Comparison of ENCODE assay signal across 9 mouse cellular contexts in the genomic region with DNA sequence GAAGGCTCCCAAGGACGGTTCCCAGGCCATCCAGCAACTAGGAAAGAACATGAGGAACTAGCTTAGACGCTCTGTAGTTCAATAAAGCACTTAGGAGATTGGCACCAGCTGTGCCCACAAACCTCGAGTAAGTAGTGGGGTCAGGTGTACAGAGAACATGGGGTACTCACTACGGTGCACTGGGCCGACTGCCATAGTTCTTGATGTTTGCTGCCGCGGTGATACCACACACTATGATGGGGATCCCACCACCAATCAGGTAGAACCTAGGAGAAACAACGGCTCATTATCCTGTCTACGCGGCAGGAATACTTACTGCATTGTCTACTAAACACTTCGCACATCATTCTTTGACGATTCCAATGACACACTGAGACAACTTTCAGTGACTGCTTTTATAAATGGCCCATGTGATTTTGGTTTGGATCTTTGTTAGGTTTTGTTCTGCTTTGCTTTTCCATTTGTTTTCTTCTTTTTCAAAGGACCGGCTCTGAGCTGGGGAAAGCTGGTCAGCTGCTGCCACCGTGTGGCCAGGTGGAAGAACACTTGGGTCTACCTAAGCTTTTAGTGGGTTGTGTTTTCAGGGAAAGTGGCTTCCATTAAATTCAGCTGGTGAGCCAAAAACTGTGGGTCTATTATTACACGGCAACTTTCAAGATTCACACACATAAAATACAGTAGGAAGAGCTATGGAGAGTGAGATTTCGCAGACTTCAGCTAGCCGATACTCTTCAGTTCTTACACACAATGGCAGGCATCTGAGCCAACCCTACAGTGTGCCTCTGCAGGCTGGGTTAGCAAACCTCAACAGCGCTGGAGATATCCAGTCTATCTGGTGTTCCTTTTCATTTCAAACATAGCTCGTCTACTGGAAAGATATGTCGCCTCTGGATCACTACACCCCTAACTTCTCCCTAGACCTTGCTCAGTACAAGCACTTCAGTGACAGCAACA.
DNase-seq lines count a peak whose midpoint lies in the region; ATAC-seq lines count a peak whose summit lies in the region.
"Had no signal": no experiment of that assay in that cellular context is flagged by ENCODE, and none has a peak within 500 bp of the region (broad histone marks: within the 10 kb centered on the region; RNA-seq: fewer than 3 reads in every experiment).

No protein-coding gene starts in this region.

- 87% methylated on average over 20 of the region's 20 CpGs for WGBS in forebrain, embryonic 12.5 days

- peak; percentile 61 for DNase-seq in adrenal gland, postnatal 10 days
- no peak for DNase-seq in adrenal gland, adult 2 months
- peak; percentile 36 for DNase-seq in urinary bladder, postnatal 25 days (ENCODE audit: low spot score)
- no peak for DNase-seq in urinary bladder, postnatal 36 days (ENCODE audit: low spot score in 2 of 2)
- DNase-seq in kidney, postnatal 10 days, result peak; percentile 67
- DNase-seq in mesoderm, embryonic 11.5 days (ENCODE audit: low read depth, low spot score), result peak; percentile 55
- DNase-seq in telencephalon, adult 2 months (ENCODE audit: low read depth, low spot score), result peak; percentile 66

- no peaks in the 10 kb centered on the region for H3K27me3 ChIP-seq in forebrain, embryonic 12.5 days
- H3K27me3 ChIP-seq: heart, embryonic 15.5 days had no signal

- peaks cover 70% of the 10 kb centered on the region for H3K36me3 ChIP-seq in forebrain, embryonic 12.5 days (replicated peaks)

- no peaks in the 10 kb centered on the region for H3K4me1 ChIP-seq in forebrain, embryonic 12.5 days

- ATAC-seq in forebrain, embryonic 12.5 days (ENCODE audit: low FRiP score), result peak; percentile 76

- H3K9me3 ChIP-seq in forebrain, embryonic 12.5 days, result no peaks in the 10 kb centered on the region
- H3K9me3 ChIP-seq: heart, embryonic 15.5 days had no signal

- H3K9ac ChIP-seq in forebrain, embryonic 12.5 days, result no peak overlapping the region
- H3K9ac ChIP-seq: heart, embryonic 15.5 days had no signal

- H3K4me3 ChIP-seq in forebrain, embryonic 12.5 days (replicated peaks), result no peak overlapping the region
- H3K4me3 ChIP-seq: heart, embryonic 15.5 days had no signal

- H3K4me2 ChIP-seq in forebrain, embryonic 12.5 days, result no peak overlapping the region
- H3K4me2 ChIP-seq: heart, embryonic 15.5 days had no signal

- no peak overlapping the region for H3K27ac ChIP-seq in forebrain, embryonic 12.5 days
- H3K27ac ChIP-seq: heart, embryonic 15.5 days had no signal

Comparison
In these comparisons a context has a peak if more than half of its experiments do, and no peak if none do; other contexts are left out.
1. DNase-seq: peak in adrenal gland, postnatal 10 days (single experiment), urinary bladder, postnatal 25 days (single experiment), kidney, postnatal 10 days (single experiment), mesoderm, embryonic 11.5 days (single experiment) and telencephalon, adult 2 months (single experiment); none in adrenal gland, adult 2 months (single experiment) and urinary bladder, postnatal 36 days (0 of 2).